Mouse (Mus musculus) ES-Bruce4 (cell line): ENCODE results near the gene Hs1bp3.

Experiments used
- CTCF ChIP-seq: IDR thresholded peaks from one replicate; pipeline ENCODE4 v1.8.1; 2011; ENCODE audit warnings: low read depth, low read length
- POLR2A ChIP-seq: IDR thresholded peaks from one replicate; pipeline ENCODE4 v1.8.1; 2011; ENCODE audit warnings: low read length; ENCODE audit not compliant: insufficient read depth

- no peak for TF ChIP-seq CTCF
- TF ChIP-seq POLR2A = no peak
These were observed 14.7 kb upstream of the Hs1bp3 start for GRCm38 (mm10) chr12:8298361-8299142.
